Mouse (Mus musculus) forebrain, embryonic 14.5 days (tissue): ENCODE measurements around the gene Wdr19. TPM values are rescaled to one million over a fixed set of nuclear protein-coding genes. Genes with fewer than 3 reads are reported as not detected.

Source experiments
- ATAC-seq: fragments of 200-750 bp; cut with Nextera tagmentation; 2 replicates; pipeline ENCODE4 v1.8.0; 2017; ENCODE audit warnings: mild to moderate bottlenecking, moderate library complexity
- DNase-seq: peaks from one replicate; pipeline ENCODE4 v3.0.0-alpha.2; 2015; ENCODE audit warnings: low spot score
- H3K27ac ChIP-seq: fragments of 300-500 bp; sonication (generic); 2 replicates; pipeline ENCODE4 v1.5.1; 2014; ENCODE audit warnings: low read depth, mild to moderate bottlenecking, control low read depth, low read length, moderate library complexity
- H3K27me3 ChIP-seq: fragments of 300-500 bp; sonication (generic); replicated peaks from 2 replicates; pipeline ENCODE4 v1.6.1; 2014; ENCODE audit warnings: low read length, control low read depth, mixed read lengths; ENCODE audit not compliant: control insufficient read depth, insufficient read depth
- H3K36me3 ChIP-seq: fragments of 300-500 bp; sonication (generic); 2 replicates; pipeline ENCODE4 v1.6.1; 2014; ENCODE audit warnings: low read length, control low read depth; ENCODE audit not compliant: control insufficient read depth, insufficient read depth
- H3K4me1 ChIP-seq: fragments of 300-500 bp; sonication (generic); 2 replicates; pipeline ENCODE4 v1.6.1; 2014; ENCODE audit warnings: antibody characterized with exemption, low read length, control low read depth; ENCODE audit not compliant: control insufficient read depth, insufficient read depth
- H3K4me2 ChIP-seq: fragments of 300-500 bp; sonication (generic); 2 replicates; pipeline ENCODE4 v1.6.1; 2014; ENCODE audit warnings: mild to moderate bottlenecking, control low read depth, low read length
- H3K4me3 ChIP-seq: fragments of 300-500 bp; sonication (generic); 2 replicates; pipeline ENCODE4 v1.5.1; 2014; ENCODE audit warnings: low read depth, low read length, control low read depth
- H3K9ac ChIP-seq: fragments of 300-500 bp; sonication (generic); 2 replicates; pipeline ENCODE4 v1.6.1; 2014; ENCODE audit warnings: mild to moderate bottlenecking, low read length, control low read depth, moderate library complexity
- H3K9me3 ChIP-seq: fragments of 300-500 bp; sonication (generic); replicated peaks from 2 replicates; pipeline ENCODE4 v1.6.1; 2016; ENCODE audit warnings: low read length, control low read depth, mixed read lengths; ENCODE audit not compliant: control insufficient read depth
- WGBS: fragments of 180-500 bp; shearing (Covaris S2); extraction: QIAGEN DNeasy Blood & Tissue Kit; methylation state at CpG from one replicate; pipeline ENCODE4 v1.1.7; 2014; 5-methylcytosine and 5-hydroxymethylcytosine counted together
- polyA plus RNA-seq: library from polyadenylated mRNA; unstranded; fragments of >200 nt; fragmentation: Nextera tagmentation; extraction: Ambion mirVana; gene quantifications from 2 replicates; pipeline ENCODE4 v1.2.1, GENCODE M21; 2014

The Wdr19 gene
- polyA plus RNA-seq, 1 experiment from 2014 or later = 10.3 TPM

GRCm38 (mm10) chr5:65221037-65221436, 21.5 kb downstream of the Wdr19 start:
- Histone ChIP-seq H3K4me1 (no peaks in the 10 kb centered on the region), H3K4me2 (no peak overlapping the region), H3K4me3 (no peak overlapping the region), H3K9ac (no peak overlapping the region), H3K36me3 (peaks cover 32% of the 10 kb centered on the region), H3K27ac (no peak overlapping the region), H3K27me3 (no peaks in the 10 kb centered on the region), H3K9me3 (no peaks in the 10 kb centered on the region)
- ATAC-seq (no peak), DNase-seq (no peak)
- 93% methylated on average over 7 of the region's 7 CpGs for WGBS

- peaks cover 52% of the 10 kb centered on the region for H3K36me3 ChIP-seq
- WGBS = 92% methylated on average over 5 of the region's 5 CpGs
Measured at GRCm38 (mm10) chr5:65224056-65224455, 24.6 kb downstream of the Wdr19 start.

GRCm38 (mm10) chr5:65231289-65232003, 31.9 kb downstream of the Wdr19 start:
- 73% methylated on average over 12 of the region's 12 CpGs for WGBS
- DNase-seq = no peak
- no peak overlapping the region for H3K4me2 ChIP-seq
- H3K9me3 ChIP-seq = no peaks in the 10 kb centered on the region
- H3K4me1 ChIP-seq = no peaks in the 10 kb centered on the region
- no peak overlapping the region for H3K9ac ChIP-seq
- ATAC-seq = no peak
- H3K27ac ChIP-seq = no peak overlapping the region
- H3K27me3 ChIP-seq = no peaks in the 10 kb centered on the region
- H3K4me3 ChIP-seq = no peak overlapping the region
- peaks cover 34% of the 10 kb centered on the region for H3K36me3 ChIP-seq

More at GRCm38 (mm10) chr5:65224056-65224455, 24.6 kb downstream of the Wdr19 start:
- Histone ChIP-seq H3K4me1 (no peaks in the 10 kb centered on the region), H3K4me3 (no peak overlapping the region), H3K4me2 (no peak overlapping the region), H3K9ac (no peak overlapping the region), H3K27me3 (no peaks in the 10 kb centered on the region), H3K27ac (no peak overlapping the region), H3K9me3 (no peaks in the 10 kb centered on the region)
- DNase-seq (no peak), ATAC-seq (no peak)

- no peaks in the 10 kb centered on the region; the same call in 1 of the 2 replicates for H3K4me1 ChIP-seq
- H3K27me3 ChIP-seq = no peaks in the 10 kb centered on the region
- peaks cover 14% of the 10 kb centered on the region; the same call in 1 of the 2 replicates for H3K36me3 ChIP-seq
- H3K27ac ChIP-seq = no peak overlapping the region
- peak; percentile 58 for ATAC-seq
- no peak overlapping the region for H3K4me2 ChIP-seq
- H3K4me3 ChIP-seq = no peak overlapping the region
- H3K9ac ChIP-seq = no peak overlapping the region
- no peaks in the 10 kb centered on the region for H3K9me3 ChIP-seq
- peak; percentile 73 for DNase-seq
- WGBS = 54% methylated on average over 5 of the region's 5 CpGs
Measured at GRCm38 (mm10) chr5:65242740-65243139, 43.2 kb downstream of the Wdr19 start.

GRCm38 (mm10) chr5:65247296-65247695, 47.8 kb downstream of the Wdr19 start:
- ATAC-seq = no peak
- Histone ChIP-seq H3K9ac (no peak overlapping the region), H3K27me3 (no peaks in the 10 kb centered on the region), H3K4me2 (no peak overlapping the region), H3K36me3 (peaks cover 13% of the 10 kb centered on the region; the same call in 1 of the 2 replicates), H3K27ac (no peak overlapping the region), H3K9me3 (no peaks in the 10 kb centered on the region), H3K4me1 (no peaks in the 10 kb centered on the region), H3K4me3 (no peak overlapping the region)
- DNase-seq = no peak
- WGBS = 88% methylated on average over 3 of the region's 3 CpGs

- Histone ChIP-seq H3K27ac (no peak overlapping the region), H3K4me2 (no peak overlapping the region), H3K9me3 (no peaks in the 10 kb centered on the region), H3K4me1 (no peaks in the 10 kb centered on the region), H3K9ac (no peak overlapping the region), H3K4me3 (no peak overlapping the region), H3K36me3 (peaks cover 17% of the 10 kb centered on the region; the same call in 1 of the 2 replicates), H3K27me3 (no peaks in the 10 kb centered on the region)
- WGBS = 74% methylated on average over 7 of the region's 7 CpGs
- ATAC-seq = no peak
- DNase-seq = no peak
Measured at GRCm38 (mm10) chr5:65250185-65250855, 50.8 kb downstream of the Wdr19 start.

GRCm38 (mm10) chr5:65257910-65258505, 58.5 kb downstream of the Wdr19 start:
- Histone ChIP-seq H3K4me1 (no peaks in the 10 kb centered on the region), H3K9me3 (no peaks in the 10 kb centered on the region), H3K27ac (no peak overlapping the region), H3K4me3 (no peak overlapping the region), H3K9ac (no peak overlapping the region), H3K27me3 (no peaks in the 10 kb centered on the region), H3K36me3 (peaks cover 64% of the 10 kb centered on the region), H3K4me2 (no peak overlapping the region)
- ATAC-seq = no peak
- 89% methylated on average over 14 of the region's 14 CpGs for WGBS
- DNase-seq = no peak

GRCm38 (mm10) chr5:65273966-65274365, 74.5 kb downstream of the Wdr19 start:
- DNase-seq = peak; percentile 27
- WGBS = 87% methylated on average over 3 of the region's 3 CpGs
- H3K4me2 ChIP-seq = no peak overlapping the region
- no peak overlapping the region for H3K9ac ChIP-seq
- no peaks in the 10 kb centered on the region for H3K4me1 ChIP-seq
- H3K9me3 ChIP-seq = no peaks in the 10 kb centered on the region
- no peak overlapping the region for H3K4me3 ChIP-seq
- no peak for ATAC-seq
- no peak overlapping the region for H3K27ac ChIP-seq
- H3K27me3 ChIP-seq = no peaks in the 10 kb centered on the region
- peaks cover 55% of the 10 kb centered on the region for H3K36me3 ChIP-seq
